Mouse (Mus musculus) lung, embryonic 15.5 days (tissue): Measurements from ENCODE around the gene Sh2d1b2. TPM values are rescaled to one million over a fixed set of nuclear protein-coding genes. Genes with fewer than 3 reads are reported as not detected.

Experiments
- ATAC-seq: fragments of 200-750 bp; cut with Nextera tagmentation; 2 replicates; pipeline ENCODE4 v1.8.0; 2017; ENCODE audit warnings: moderate number of reproducible peaks, borderline replicate concordance; ENCODE audit not compliant: low FRiP score, low TSS enrichment; ENCODE audit errors: extremely low read depth
- H3K27ac ChIP-seq: fragments of 300-500 bp; sonication (generic); 2 replicates; pipeline ENCODE4 v1.5.1; 2015; ENCODE audit warnings: moderate library complexity, mild to moderate bottlenecking, inconsistent platforms
- H3K27me3 ChIP-seq: fragments of 300-500 bp; sonication (generic); 2 replicates; pipeline ENCODE4 v1.6.1; 2015; ENCODE audit warnings: inconsistent platforms
- H3K36me3 ChIP-seq: fragments of 300-500 bp; sonication (generic); 2 replicates; pipeline ENCODE4 v1.6.1; 2015; ENCODE audit warnings: inconsistent platforms
- H3K4me1 ChIP-seq: fragments of 300-500 bp; sonication (generic); 2 replicates; pipeline ENCODE4 v1.6.1; 2015; ENCODE audit warnings: inconsistent platforms
- H3K4me2 ChIP-seq: fragments of 300-500 bp; sonication (generic); 2 replicates; pipeline ENCODE4 v1.6.1; 2015; ENCODE audit warnings: inconsistent platforms, mild to moderate bottlenecking, moderate library complexity
- H3K4me3 ChIP-seq: fragments of 300-500 bp; sonication (generic); 2 replicates; pipeline ENCODE4 v1.5.1; 2015; ENCODE audit warnings: mild to moderate bottlenecking, inconsistent platforms
- H3K9ac ChIP-seq: fragments of 300-500 bp; sonication (generic); 2 replicates; pipeline ENCODE4 v1.6.1; 2015; ENCODE audit warnings: inconsistent platforms
- H3K9me3 ChIP-seq: fragments of 300-500 bp; sonication (generic); 2 replicates; pipeline ENCODE4 v1.6.1; 2016; ENCODE audit warnings: inconsistent platforms
- WGBS: fragments of 180-500 bp; shearing (Covaris S2); methylation state at CpG from one replicate; pipeline ENCODE4 v1.1.7; 2015; 5-methylcytosine and 5-hydroxymethylcytosine counted together
- polyA plus RNA-seq: library from polyadenylated mRNA; unstranded; fragments of >200 nt; fragmentation: Nextera tagmentation; extraction: Ambion mirVana; gene quantifications from 2 replicates; pipeline ENCODE4 v1.2.1, GENCODE M21; 2015

Sh2d1b2 gene
- polyA plus RNA-seq, 1 experiment from 2014 or later = 0.21 TPM

- ATAC-seq = no peak
- 34% methylated on average over 9 of the region's 9 CpGs for WGBS
- Histone ChIP-seq H3K9ac (no peak overlapping the region), H3K27ac (no peak overlapping the region), H3K4me3 (no peak overlapping the region), H3K36me3 (no peaks in the 10 kb centered on the region), H3K27me3 (no peaks in the 10 kb centered on the region), H3K9me3 (no peaks in the 10 kb centered on the region), H3K4me2 (peak overlapping the region; percentile 31; the same call in 1 of the 2 replicates), H3K4me1 (no peaks in the 10 kb centered on the region)
Observed at GRCm38 (mm10) chr1:170292239-170292951, 59.8 kb downstream of the Sh2d1b2 start.

- Histone ChIP-seq H3K9me3 (no peaks in the 10 kb centered on the region), H3K27ac (no peak overlapping the region), H3K4me2 (no peak overlapping the region), H3K36me3 (no peaks in the 10 kb centered on the region), H3K9ac (no peak overlapping the region), H3K27me3 (no peaks in the 10 kb centered on the region), H3K4me1 (no peaks in the 10 kb centered on the region), H3K4me3 (no peak overlapping the region)
- ATAC-seq = no peak
- WGBS = 65% methylated on average over 5 of the region's 5 CpGs
Observed at GRCm38 (mm10) chr1:170293257-170293656, 60.7 kb downstream of the Sh2d1b2 start.

GRCm38 (mm10) chr1:170294786-170295570 lies 62.4 kb downstream of the Sh2d1b2 start:
- 67% methylated on average over 15 of the region's 15 CpGs for WGBS
- no peak for ATAC-seq

DNA sequence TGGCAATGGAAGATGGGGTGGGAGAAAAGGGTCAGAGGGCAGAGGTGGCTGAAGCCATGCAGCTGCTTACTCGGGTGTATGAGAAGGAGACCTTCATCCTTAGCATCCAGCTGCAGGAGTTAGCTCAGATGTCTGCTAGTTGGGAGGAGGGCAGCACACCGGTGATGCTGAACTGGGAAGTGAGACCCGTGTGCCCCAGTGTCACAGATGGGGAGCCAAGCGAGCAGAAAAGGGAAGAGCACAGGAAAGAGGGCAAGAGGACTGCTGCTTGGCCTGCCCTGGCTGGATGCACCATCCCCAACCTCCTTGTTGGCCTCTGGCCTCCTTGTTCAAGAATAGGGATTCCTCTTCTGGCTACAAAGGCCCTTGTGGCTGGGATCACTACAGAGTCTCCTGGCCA lies 66.9 kb downstream of the Sh2d1b2 start:
- H3K4me2 ChIP-seq = no peak overlapping the region
- no peaks in the 10 kb centered on the region for H3K9me3 ChIP-seq
- no peak for ATAC-seq
- H3K4me1 ChIP-seq = no peaks in the 10 kb centered on the region
- H3K27ac ChIP-seq = no peak overlapping the region
- WGBS = 71% methylated on average over 4 of the region's 4 CpGs
- H3K27me3 ChIP-seq = no peaks in the 10 kb centered on the region
- no peak overlapping the region for H3K9ac ChIP-seq
- no peaks in the 10 kb centered on the region for H3K36me3 ChIP-seq
- no peak overlapping the region for H3K4me3 ChIP-seq

More at GRCm38 (mm10) chr1:170294786-170295570, 62.4 kb downstream of the Sh2d1b2 start:
- Histone ChIP-seq H3K27ac (no peak overlapping the region), H3K9me3 (no peaks in the 10 kb centered on the region), H3K4me3 (no peak overlapping the region), H3K9ac (no peak overlapping the region), H3K4me2 (no peak overlapping the region), H3K27me3 (no peaks in the 10 kb centered on the region), H3K36me3 (no peaks in the 10 kb centered on the region), H3K4me1 (no peaks in the 10 kb centered on the region)

- no peak overlapping the region for H3K4me2 ChIP-seq
- no peaks in the 10 kb centered on the region for H3K27me3 ChIP-seq
- no peaks in the 10 kb centered on the region for H3K9me3 ChIP-seq
- H3K4me1 ChIP-seq = no peaks in the 10 kb centered on the region
- H3K36me3 ChIP-seq = no peaks in the 10 kb centered on the region
- no peak overlapping the region for H3K27ac ChIP-seq
- no peak overlapping the region for H3K4me3 ChIP-seq
- ATAC-seq = no peak
- no peak overlapping the region for H3K9ac ChIP-seq
- WGBS = 95% methylated on average over 9 of the region's 9 CpGs
Observed at GRCm38 (mm10) chr1:170301686-170302085, 69.1 kb downstream of the Sh2d1b2 start.

GRCm38 (mm10) chr1:170302456-170302855 lies 69.9 kb downstream of the Sh2d1b2 start:
- Histone ChIP-seq H3K27ac (no peak overlapping the region), H3K4me2 (no peak overlapping the region), H3K27me3 (no peaks in the 10 kb centered on the region), H3K9ac (no peak overlapping the region), H3K36me3 (no peaks in the 10 kb centered on the region), H3K4me3 (no peak overlapping the region), H3K4me1 (no peaks in the 10 kb centered on the region), H3K9me3 (no peaks in the 10 kb centered on the region)
- no peak for ATAC-seq
- WGBS = 75% methylated on average over 6 of the region's 6 CpGs

DNA sequence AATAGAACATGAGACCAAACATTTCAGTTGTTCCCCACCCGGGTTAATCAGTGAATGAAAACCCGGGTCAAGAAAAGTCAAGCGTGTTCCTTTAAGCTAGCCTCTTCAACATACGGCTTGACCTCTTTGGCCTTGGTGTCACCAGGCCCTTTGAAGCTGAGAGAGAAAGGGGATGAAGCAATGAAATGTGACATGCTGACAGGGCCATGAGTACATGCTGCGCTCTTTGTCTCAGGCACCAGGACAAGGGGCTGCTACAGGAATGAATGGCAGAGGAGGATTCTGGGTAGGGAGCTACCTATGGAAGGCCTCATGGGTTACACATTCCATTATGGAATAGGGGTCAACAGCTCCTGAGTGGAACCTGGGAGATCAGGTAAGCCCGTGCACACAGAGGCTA lies 70.6 kb downstream of the Sh2d1b2 start:
- Histone ChIP-seq H3K27me3 (no peaks in the 10 kb centered on the region), H3K9ac (no peak overlapping the region), H3K36me3 (no peaks in the 10 kb centered on the region), H3K4me3 (no peak overlapping the region), H3K4me2 (no peak overlapping the region), H3K9me3 (no peaks in the 10 kb centered on the region), H3K4me1 (no peaks in the 10 kb centered on the region), H3K27ac (no peak overlapping the region)
- WGBS = 59% methylated on average over 6 of the region's 6 CpGs
- no peak for ATAC-seq

Other genes with a start within 250 kb of the Sh2d1b2 start
- gene Ddr2, start 122.0 kb upstream of the Sh2d1b2 start, polyA plus RNA-seq = 40.9 and 43.9 TPM in 2 replicates
- gene Uap1, start 57.8 kb upstream of the Sh2d1b2 start, polyA plus RNA-seq = 53.4 and 54.8 TPM in 2 replicates
- 7.1 and 7.2 TPM in 2 replicates for gene Uhmk1, start 17.4 kb upstream of the Sh2d1b2 start, polyA plus RNA-seq
- 0.82 and 1.00 TPM in 2 replicates for gene Sh2d1b1, start 44.6 kb downstream of the Sh2d1b2 start, polyA plus RNA-seq
- 3.0 TPM in 2 replicates for gene Gm7694, start 73.6 kb downstream of the Sh2d1b2 start, polyA plus RNA-seq
- gene Spata46, start 76.1 kb downstream of the Sh2d1b2 start, polyA plus RNA-seq = 0.58 and 0.74 TPM in 2 replicates